Mouse (Mus musculus) splenic B cell, adult 2 months (primary cell): ENCODE data around the gene Gja5.
"Not testable (repeated sequence)": the region's sequence is repeated elsewhere in the genome, so short reads cannot be mapped to it uniquely, and the experiment has no call there.

Experiments used
- DNase-seq: peaks from one replicate; pipeline ENCODE4 v3.0.0-alpha.2; 2011; ENCODE audit warnings: low read depth, low spot score
- H3K27me3 ChIP-seq: 2 replicates; pipeline ENCODE4 v1.6.1; 2012; ENCODE audit warnings: mild to moderate bottlenecking, low read length, moderate library complexity, mixed read lengths; ENCODE audit not compliant: control insufficient read depth, poor library complexity, insufficient read depth, severe bottlenecking
- H3K36me3 ChIP-seq: 2 replicates; pipeline ENCODE4 v1.6.1; 2012; ENCODE audit warnings: mild to moderate bottlenecking, low read length, moderate library complexity, mixed read lengths; ENCODE audit not compliant: control insufficient read depth, poor library complexity, insufficient read depth, severe bottlenecking

Gja5 gene

DNA sequence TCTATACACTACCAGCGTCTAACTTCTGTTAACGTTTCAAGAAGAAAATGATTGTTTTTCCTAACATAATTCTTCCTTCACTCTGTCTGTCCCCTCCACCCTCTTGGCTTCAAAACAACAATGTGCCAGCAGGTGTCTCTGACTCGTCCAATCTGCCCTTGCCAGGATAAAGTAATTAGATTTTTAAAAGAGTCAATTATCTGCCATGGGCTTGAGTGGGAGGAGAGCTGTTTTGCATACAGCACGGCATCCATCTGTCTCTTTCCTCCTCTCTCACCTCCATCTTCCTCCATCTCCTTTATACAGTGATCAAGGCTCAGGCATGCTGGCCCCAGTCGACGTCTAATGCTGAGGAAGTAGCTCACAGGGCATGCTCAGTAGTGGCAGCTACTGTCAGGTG lies 132.6 kb downstream of the Gja5 start:
- DNase-seq: no peak
- no peaks in the 10 kb centered on the region for H3K27me3 ChIP-seq

DNA sequence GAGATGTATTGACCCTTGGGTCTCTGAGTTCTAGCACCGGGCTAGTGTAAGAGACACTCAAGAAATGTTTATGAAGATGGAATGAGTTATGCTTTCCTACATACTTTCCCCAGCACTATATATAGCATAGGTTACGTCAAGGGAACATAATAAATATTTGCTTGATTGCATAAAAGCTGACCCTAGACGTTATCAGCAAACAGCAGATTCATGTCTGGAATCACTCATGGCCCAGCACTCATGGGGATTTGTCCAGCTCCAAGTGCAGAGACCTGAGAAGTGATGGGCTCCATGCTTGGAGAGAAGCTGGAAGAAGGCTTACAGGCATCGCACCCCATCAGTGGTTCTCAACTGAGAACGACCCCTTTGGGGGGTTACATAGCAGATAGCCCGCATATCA lies 135.2 kb downstream of the Gja5 start:
- H3K27me3 ChIP-seq: no peaks in the 10 kb centered on the region
- DNase-seq: no peak
- H3K36me3 ChIP-seq: no peaks in the 10 kb centered on the region

More for the DNA sequence above, 132.6 kb downstream of the Gja5 start:
- H3K36me3 ChIP-seq: no peaks in the 10 kb centered on the region

DNA sequence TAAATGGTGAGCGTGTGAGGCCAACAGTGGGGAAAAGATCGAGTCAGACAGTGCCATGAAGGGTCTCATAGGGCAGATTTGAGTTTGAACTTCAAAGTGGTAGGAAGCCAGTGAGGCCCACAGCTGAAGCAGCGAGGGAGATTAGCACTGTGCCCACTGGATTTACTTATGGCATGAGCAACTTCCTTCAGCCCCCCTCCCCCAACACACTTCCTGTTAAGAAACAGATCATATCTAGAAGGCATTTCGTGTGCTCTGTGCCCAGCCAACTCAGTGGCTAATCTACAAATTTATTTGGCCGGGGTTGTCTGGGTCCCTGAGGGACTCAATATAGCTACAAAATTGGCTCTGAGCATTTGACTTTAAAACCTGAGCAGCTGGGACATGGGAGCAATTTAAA lies 139.7 kb downstream of the Gja5 start:
- DNase-seq: no peak
- Histone ChIP-seq H3K27me3 (no peaks in the 10 kb centered on the region), H3K36me3 (no peaks in the 10 kb centered on the region)

DNA sequence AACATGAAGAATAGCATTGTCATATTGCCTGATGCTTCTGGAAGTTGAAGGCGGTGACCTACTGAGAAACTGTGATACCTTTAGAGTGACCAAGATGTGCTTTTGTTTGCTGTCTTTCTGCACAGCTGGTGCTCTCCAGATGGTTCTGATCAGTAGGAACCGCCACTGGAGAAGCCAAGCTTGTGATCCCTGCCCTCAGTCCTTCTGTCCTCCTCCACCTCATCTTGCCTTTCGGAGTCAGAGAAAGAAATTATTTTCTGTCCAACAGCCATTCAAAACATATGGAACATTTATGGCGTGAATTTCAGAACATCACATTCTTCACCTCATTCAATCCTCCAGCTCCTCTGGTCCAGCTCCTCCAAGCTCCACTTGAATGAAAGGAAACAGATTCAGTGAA lies 143.3 kb downstream of the Gja5 start:
- Histone ChIP-seq H3K36me3 (no peaks in the 10 kb centered on the region), H3K27me3 (no peaks in the 10 kb centered on the region)
- no peak for DNase-seq

DNA sequence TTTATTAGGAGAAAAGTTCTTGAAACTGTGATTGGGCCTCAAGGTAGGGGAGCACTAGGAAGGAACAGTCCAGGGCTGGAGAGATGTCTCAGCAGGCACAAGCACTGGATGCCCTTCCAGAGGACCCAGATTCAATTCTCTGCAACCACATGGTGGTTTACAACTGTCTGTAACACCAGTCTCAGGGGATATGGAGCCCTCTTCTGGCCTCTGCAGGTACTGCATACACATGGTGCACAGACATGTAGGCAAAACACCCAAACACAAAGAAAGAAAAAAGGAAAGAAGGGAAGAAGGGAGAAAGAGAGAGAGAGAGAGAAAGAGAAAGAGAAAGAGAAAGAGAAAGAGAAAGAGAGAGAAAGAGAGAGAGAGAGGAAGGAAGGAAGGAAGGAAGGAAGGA lies 143.9 kb downstream of the Gja5 start:
- Histone ChIP-seq H3K36me3 (no peaks in the 10 kb centered on the region), H3K27me3 (no peaks in the 10 kb centered on the region)
- DNase-seq: no peak

DNA sequence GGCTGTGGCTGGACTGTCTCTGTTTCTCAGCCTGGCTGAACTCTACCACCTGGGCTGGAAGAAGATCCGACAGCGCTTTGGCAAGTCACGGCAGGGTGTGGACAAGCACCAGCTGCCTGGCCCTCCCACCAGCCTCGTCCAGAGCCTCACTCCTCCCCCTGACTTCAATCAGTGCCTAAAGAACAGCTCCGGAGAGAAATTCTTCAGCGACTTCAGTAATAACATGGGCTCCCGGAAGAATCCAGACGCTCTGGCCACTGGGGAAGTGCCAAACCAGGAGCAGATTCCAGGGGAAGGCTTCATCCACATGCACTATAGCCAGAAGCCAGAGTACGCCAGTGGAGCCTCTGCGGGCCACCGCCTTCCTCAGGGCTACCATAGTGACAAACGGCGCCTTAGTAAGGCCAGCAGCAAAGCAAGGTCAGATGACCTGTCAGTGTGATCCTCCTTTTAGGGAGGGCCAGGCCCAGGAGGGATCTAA lies 146.8 kb downstream of the Gja5 start:
- DNase-seq: no peak

DNA sequence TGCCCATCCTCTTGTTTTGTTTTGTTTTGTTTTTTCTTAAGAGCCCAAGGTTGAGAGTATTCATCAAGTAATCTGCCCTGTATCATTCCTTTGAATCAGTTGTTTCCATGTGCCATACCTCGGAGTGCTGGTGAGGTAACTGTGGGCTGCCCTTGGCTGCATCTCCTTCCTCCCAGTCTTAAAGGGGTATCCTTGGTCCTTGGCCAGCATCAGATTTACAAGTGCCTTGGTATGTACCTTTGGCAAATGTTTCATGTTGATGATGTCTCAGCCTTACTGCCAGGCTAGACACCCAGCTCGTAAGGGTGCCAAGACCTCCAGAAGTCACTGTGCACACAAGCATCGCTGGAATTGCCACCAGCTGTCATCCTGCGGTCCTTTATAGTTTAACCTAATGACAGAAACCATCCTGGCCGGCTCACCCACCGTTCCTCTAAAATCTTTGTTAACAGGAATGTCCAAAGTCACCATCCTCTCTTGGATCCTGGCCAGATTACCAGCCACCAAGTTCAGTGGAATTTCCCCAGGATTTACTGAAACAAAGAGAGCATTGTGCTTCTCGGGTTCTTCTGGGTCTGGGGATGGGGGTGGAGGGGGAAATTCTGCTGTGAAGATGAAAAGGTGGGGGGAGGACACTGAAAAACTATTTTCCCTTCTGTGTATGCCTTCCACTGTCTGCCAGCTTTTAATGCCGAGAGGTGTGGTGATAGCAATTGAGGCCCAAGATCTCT lies 147.7 kb downstream of the Gja5 start:
- DNase-seq: no peak
- H3K27me3 ChIP-seq: no peaks in the 10 kb centered on the region

More for the DNA sequence above, 146.8 kb downstream of the Gja5 start:
- Histone ChIP-seq H3K36me3 (no peaks in the 10 kb centered on the region), H3K27me3 (no peaks in the 10 kb centered on the region)

DNA sequence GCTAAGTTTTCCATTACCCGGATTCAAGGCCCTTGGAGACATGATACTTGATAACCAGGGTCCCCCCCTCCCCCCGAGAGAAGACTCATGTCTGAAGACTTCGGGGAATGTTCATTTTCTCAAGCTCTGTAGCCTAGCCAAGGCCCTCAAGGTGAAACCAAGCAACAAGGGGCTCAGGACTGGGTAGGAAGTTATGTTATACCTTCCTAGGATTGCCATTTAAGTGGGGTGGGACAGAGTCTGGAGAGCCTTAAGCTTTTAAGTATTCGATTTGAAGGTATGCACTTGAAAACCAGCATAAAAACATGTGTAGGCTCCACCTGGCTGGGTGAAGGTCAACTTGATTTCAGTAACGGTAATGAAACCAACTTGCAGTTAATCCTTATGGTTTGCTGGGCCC lies 154.2 kb downstream of the Gja5 start:
- Histone ChIP-seq H3K27me3 (no peaks in the 10 kb centered on the region), H3K36me3 (no peaks in the 10 kb centered on the region)
- no peak for DNase-seq

More for the DNA sequence above, 147.7 kb downstream of the Gja5 start:
- no peaks in the 10 kb centered on the region for H3K36me3 ChIP-seq

DNA sequence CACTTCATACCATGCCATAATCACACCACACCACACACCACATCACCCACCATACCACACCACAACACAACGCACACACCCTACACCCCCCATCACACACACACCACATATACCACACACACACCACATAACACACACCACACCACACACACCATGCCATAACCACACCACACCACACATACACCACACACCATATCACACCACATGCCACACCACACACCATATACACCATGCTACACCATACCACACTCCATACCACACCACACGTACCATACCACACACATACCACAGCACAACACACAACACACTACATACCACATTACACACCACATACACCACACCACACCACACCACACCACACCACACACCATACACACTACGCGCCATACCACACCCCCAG lies 155.6 kb downstream of the Gja5 start:
- no peak for DNase-seq
- Histone ChIP-seq H3K36me3 (no peaks in the 10 kb centered on the region), H3K27me3 (no peaks in the 10 kb centered on the region)

DNA sequence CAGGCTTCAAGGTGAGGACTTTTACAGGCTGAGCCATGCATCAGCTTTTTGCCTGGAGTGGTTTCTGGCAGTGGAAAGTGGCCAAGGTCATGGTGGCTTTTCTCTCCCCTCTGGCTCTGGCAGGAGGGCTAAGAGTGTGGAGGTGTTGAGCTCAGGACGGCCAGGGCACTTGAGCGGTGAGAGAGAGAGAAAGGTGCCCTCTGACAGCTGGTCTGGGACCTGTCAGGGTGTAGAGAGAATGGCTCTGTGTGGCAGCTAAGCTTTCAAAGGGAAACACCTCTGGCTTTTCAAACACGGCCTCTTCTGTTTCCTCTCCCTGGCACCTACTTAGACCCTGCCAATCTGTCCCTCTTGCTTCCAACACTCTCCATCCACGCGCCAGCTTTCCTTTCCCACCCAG lies 158.3 kb downstream of the Gja5 start:
- DNase-seq: no peak
- H3K27me3 ChIP-seq: no peaks in the 10 kb centered on the region
- no peaks in the 10 kb centered on the region for H3K36me3 ChIP-seq

DNA sequence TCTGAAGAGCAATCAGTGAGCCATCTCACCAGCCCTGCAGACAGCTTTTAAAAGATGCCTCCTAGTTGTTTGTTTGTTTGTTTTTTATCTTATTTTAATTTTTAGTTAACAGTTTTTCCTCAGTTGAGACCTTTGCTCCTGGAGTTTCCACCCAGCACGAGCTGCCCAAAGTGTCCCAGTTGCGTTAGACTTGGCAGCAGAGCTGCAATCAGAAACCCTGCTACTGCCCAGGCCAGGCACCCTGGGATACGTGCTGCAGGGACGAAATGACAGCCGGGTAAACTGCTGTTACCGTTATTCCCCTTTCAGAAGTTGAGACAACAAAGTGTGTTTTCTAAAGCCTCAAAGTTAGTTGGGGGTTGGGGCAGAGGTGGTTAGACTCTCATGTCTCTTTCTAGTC lies 159.6 kb downstream of the Gja5 start:
- no peaks in the 10 kb centered on the region for H3K27me3 ChIP-seq
- no peak for DNase-seq
- H3K36me3 ChIP-seq: no peaks in the 10 kb centered on the region

DNA sequence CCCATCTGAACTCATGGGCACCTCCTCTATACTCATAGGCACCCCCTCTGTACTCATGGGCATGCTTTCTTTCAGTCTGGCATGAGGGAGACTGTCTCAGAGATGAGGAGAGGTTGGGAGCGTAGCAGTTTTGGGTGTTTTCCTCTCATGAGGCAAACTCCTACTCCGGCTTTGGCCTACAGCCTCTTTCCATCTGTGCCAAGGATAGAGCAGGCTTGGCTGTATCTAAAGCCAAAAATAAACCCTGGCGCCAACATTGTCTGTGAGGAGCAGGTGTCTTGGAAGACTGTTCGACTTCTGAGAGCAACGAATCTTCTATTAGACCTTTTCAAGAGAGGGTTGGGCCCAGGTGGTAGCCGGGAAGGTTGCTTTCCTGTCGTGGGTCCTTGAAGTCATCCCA lies 165.1 kb downstream of the Gja5 start:
- H3K36me3 ChIP-seq, H3K27me3 ChIP-seq, DNase-seq: not testable (repeated sequence)

DNA sequence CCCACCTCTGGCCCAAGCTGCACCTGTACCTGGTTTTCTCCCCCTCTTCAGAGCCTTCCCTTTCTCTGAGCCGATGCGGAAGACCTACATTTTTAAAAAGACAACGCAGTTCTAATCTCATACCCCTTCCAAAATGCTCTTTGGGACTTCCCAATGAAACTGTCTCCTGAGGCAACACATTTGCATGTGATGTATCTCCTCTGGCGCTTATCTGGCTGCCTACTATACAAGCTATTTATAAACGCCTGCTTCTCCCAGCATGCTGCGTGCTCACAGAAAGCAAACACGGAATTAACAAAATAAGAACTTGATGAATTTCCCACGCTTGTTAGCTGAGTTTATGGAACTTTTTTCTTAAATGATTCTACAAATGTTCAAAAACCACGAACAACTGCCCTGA lies 167.4 kb downstream of the Gja5 start:
- H3K36me3 ChIP-seq, H3K27me3 ChIP-seq, DNase-seq: not testable (repeated sequence)

DNA sequence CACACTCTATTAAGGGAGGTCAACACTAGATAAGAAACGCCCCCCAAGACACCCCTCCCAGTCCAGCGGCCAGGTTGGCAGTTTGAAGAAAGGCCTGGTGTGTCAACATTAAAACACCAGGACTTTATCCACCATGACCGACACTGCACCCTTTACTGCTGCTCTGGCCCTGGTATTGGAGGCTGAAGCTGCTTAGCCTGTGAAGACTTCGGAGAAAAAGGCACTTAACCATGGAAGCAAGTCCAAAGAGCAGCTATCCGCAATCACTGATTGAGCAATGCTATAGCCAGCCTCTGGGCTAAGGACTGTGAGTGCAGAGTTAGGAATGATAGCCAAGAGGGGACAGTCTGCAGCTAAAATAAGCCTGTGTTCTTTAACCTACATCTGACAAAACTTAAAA lies 167.9 kb downstream of the Gja5 start:
- not testable (repeated sequence) for H3K27me3 ChIP-seq, DNase-seq, H3K36me3 ChIP-seq

DNA sequence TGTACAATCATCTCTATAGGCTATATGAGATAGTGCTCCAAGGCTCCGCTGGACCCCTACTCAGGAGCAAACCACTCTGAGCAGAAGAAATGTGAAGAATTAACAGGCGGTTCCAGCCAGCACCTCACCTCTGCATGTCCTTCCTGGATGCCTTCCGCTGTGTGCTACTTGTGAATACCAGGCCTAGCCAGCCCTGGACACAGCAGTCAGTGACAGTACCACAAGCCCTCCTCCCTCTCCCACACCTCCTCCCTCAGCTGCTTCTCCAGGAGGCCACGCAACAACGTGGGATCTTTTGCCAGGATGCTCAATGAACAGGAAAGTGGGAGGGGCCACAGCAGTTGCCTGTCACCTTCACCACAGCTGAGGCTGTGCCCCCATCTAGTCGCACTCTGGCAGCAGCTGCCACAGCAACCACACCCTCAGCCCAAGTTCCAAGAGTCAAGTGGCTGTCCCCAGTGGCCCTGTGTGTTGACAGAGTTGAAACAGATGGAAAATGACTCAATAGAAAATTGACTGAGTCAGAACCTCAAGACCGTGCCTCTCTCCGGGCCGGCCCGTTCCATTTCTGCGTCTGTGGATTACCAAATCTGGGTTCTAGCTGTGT lies 171.4 kb downstream of the Gja5 start:
- H3K27me3 ChIP-seq, DNase-seq, H3K36me3 ChIP-seq: not testable (repeated sequence)

DNA sequence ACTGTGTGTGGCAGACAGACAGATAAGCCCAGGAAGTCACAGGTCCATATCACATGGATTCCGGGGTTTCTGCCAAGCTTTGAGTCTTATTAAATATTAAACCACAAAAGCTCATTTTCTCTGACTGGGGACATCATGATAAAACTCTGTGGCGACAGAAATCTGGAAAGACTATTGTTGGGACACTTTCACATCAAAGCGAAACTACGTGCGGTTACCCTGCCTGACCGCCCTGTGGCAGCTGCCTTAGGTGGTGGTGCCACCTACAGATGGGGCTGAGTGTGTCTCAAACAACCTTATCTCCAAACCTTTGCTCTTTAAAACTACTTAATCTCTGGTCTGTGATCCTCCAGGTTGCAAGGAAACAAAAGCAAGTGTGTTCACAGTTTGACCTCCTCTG lies 171.9 kb downstream of the Gja5 start:
- peak; percentile 51 for DNase-seq

More for the DNA sequence above, 171.9 kb downstream of the Gja5 start:
- Histone ChIP-seq H3K27me3 (no peaks in the 10 kb centered on the region), H3K36me3 (no peaks in the 10 kb centered on the region)
